Mouse (Mus musculus) forebrain, embryonic 15.5 days (tissue): Measurements from ENCODE around the gene Gna11. TPM values are rescaled to one million over a fixed set of nuclear protein-coding genes. Genes with fewer than 3 reads are reported as not detected.
A peak's percentile ranks its signal among the peaks of the same experiment; 100 is the strongest.

ENCODE experiments used
- ATAC-seq: fragments of 200-750 bp; cut with Nextera tagmentation; replicated peaks from 2 replicates; pipeline ENCODE4 v1.8.0; 2017; ENCODE audit warnings: mild to moderate bottlenecking, moderate TSS enrichment, moderate library complexity
- H3K27ac ChIP-seq: fragments of 300-500 bp; sonication (generic); replicated peaks from 2 replicates; pipeline ENCODE4 v1.5.1; 2015; ENCODE audit warnings: mild to moderate bottlenecking, inconsistent platforms
- H3K27me3 ChIP-seq: fragments of 300-500 bp; sonication (generic); 2 replicates; pipeline ENCODE4 v1.6.1; 2015; ENCODE audit warnings: inconsistent platforms
- H3K36me3 ChIP-seq: fragments of 300-500 bp; sonication (generic); 2 replicates; pipeline ENCODE4 v1.6.1; 2015; ENCODE audit warnings: mild to moderate bottlenecking, inconsistent platforms
- H3K4me1 ChIP-seq: fragments of 300-500 bp; sonication (generic); 2 replicates; pipeline ENCODE4 v1.6.1; 2015; ENCODE audit warnings: inconsistent platforms
- H3K4me2 ChIP-seq: fragments of 300-500 bp; sonication (generic); replicated peaks from 2 replicates; pipeline ENCODE4 v1.6.1; 2015; ENCODE audit warnings: mild to moderate bottlenecking, inconsistent platforms
- H3K4me3 ChIP-seq: fragments of 300-500 bp; sonication (generic); 2 replicates; pipeline ENCODE4 v1.5.1; 2015; ENCODE audit warnings: mild to moderate bottlenecking, inconsistent platforms
- H3K9ac ChIP-seq: fragments of 300-500 bp; sonication (generic); replicated peaks from 2 replicates; pipeline ENCODE4 v1.6.1; 2015; ENCODE audit warnings: mild to moderate bottlenecking, inconsistent platforms
- H3K9me3 ChIP-seq: fragments of 300-500 bp; sonication (generic); 2 replicates; pipeline ENCODE4 v1.6.1; 2016; ENCODE audit warnings: inconsistent platforms
- WGBS: fragments of 180-500 bp; shearing (Covaris S2); methylation state at CpG from one replicate; pipeline ENCODE4 v1.1.7; 2015; ENCODE audit warnings: mixed read lengths; 5-methylcytosine and 5-hydroxymethylcytosine counted together
- polyA plus RNA-seq: library from polyadenylated mRNA; unstranded; fragments of >200 nt; fragmentation: Nextera tagmentation; extraction: Ambion mirVana; gene quantifications from 2 replicates; pipeline ENCODE4 v1.2.1, GENCODE M21; 2015

Gene Gna11
- polyA plus RNA-seq, 1 experiment from 2014 or later, result 99.8 TPM

DNA sequence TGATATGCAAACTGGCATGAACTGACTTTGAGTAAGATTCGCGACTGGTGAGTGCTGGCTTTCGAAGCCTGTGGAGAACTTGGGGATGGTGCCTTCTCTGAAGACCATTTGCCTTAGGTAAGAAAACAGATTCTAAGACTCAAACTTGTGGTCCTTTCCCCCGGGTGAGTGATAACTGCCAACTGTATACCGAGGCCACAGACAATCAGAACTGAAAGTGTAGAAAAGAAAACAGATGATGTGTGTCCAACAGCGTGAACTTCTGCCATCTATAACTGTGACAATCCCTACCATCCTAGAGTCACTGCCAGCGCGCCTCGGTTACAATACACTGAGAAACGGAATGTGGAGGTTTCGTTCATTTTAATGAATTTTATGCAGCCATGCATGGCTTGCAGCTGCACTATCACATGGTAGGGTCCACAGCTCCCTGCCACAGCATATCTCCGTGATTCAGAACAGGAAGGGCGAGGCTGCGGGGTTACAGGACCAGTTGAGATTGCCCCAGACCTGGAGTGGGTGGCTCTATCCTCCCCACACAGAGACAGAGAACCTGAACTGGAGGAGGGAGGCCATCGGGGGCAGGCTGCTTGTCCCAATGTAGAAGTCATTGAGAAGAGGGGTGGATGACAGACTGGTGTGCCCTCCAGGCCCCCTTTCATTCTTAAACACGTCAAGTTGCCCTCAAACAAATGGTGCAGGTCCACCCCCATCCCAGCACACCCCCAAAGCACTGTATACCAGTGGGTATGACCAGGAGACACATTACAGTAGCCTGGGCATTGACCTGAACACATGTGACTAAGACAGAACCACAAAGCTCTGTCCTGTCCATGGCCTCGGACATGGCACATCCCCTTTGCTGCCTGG lies 47.4 kb downstream of the Gna11 start:
- Histone ChIP-seq H3K9me3 (no peaks in the 10 kb centered on the region), H3K9ac (no peak overlapping the region; the same call in 1 of the 2 replicates), H3K4me3 (peak overlapping the region; percentile 50), H3K4me2 (peak overlapping the region; percentile 46), H3K4me1 (peaks cover 31% of the 10 kb centered on the region), H3K36me3 (peaks cover 4% of the 10 kb centered on the region; the same call in 1 of the 2 replicates), H3K27ac (0 out of 2 replicates have a peak overlapping the region, but pooled peaks have one; percentile 21), H3K27me3 (no peaks in the 10 kb centered on the region)
- ATAC-seq, result no peak
- 86% methylated on average over 17 of the region's 17 CpGs for WGBS

DNA sequence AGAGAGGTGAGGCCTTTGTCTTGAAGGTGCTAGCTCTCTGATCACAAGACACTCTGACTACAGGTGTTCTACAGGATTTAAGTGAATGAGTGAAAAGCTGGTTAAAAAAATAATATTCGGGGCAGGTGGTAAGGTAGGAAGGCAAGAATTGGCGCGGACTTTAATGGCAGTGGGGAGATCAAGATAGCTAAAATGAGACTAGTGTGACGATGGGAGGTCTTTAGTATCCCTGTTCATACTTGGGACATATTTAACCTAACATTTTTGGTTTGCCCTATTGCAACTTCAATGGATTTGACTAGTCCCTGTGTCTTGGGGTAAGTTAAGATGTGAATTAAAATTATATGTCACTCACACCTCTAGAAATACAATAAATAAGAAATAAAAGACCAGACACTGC lies 48.0 kb downstream of the Gna11 start:
- Histone ChIP-seq H3K9me3 (no peaks in the 10 kb centered on the region), H3K27ac (peak overlapping the region; percentile 83), H3K27me3 (no peaks in the 10 kb centered on the region), H3K9ac (peak overlapping the region; percentile 60), H3K4me2 (peak overlapping the region; percentile 46), H3K36me3 (peaks cover 7% of the 10 kb centered on the region; the same call in 1 of the 2 replicates), H3K4me3 (peak overlapping the region; percentile 50), H3K4me1 (peaks cover 31% of the 10 kb centered on the region)
- WGBS, result 21% methylated on average over 4 of the region's 4 CpGs
- ATAC-seq, result 0 out of 2 replicates have a peak, but pooled peaks have one; percentile 0

DNA sequence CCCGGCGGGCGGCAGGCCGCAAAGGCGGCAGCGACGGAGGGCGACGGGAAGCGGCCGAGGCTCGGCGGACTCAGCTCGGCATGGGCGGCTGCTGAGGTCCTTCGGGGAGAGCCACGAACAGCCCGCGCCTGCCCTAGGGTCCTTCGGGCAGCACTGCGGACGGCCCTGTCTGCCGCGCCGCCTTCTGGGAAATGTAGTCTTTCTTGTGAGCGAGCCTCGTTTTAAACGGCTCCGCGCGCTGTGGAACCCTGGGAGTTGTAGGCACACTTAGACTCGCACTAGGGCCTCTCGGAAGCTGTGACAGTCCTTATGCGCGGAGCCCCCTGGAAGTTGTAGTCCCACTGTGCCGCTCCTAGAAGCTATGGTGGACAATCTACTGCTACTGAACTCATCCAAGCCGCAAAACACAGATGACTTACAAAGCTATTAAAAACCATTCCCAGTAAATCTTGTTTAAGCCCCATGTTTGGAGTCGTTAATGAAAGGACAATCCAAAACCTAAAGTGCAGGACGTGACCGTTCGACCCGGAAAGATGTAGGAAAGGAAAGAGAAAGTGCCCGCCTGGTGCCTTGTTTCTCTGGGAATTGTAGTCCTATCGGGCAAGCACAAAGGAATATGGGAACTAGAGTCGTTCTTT lies 48.6 kb downstream of the Gna11 start, which contains the start of gene Ncln:
Gene Ncln, minus strand, starts transcription at position 129 of the 638 bp plus-strand sequence.
- under 1% methylated on average over 45 of the region's 45 CpGs for WGBS
- peak within 1 kb of the TSS; percentile 60 for H3K9ac ChIP-seq

DNA sequence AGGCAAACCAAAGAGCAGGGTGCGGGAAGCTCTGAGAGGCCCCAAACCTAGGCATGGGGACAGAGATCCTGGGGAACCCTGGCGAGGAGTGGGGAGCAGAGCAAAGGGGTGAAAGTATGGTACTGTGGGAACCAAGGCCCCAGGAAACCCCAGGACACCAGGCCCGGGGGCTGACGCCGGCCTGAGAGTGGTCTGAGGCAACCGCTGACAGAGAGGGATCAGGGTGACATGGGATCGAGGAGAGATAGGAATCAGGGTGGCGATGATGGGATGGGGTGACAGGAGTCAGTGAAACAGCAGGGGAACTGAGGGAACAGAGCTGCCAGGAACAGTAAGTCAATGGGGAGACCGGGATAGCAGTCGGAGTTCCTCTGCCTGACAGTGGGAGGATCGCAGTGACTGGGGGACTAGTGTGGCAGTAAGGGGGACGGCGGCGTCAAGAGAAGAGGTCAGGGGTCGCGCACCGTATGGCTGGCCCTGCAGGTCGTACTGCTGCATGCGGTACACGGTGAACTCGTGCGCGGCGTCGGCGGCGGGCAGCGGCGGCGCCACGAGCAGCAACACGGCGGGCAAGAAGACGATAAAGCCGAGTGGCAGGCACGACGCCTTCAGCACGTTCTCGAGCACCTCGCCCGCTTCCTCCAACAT lies 49.2 kb downstream of the Gna11 start:
- WGBS, result 1% methylated on average over 41 of the region's 41 CpGs
- Histone ChIP-seq H3K9me3 (no peaks in the 10 kb centered on the region), H3K4me1 (peaks cover 31% of the 10 kb centered on the region), H3K36me3 (peaks cover 17% of the 10 kb centered on the region), H3K4me2 (peak overlapping the region; percentile 89), H3K27ac (peak overlapping the region; percentile 34), H3K9ac (peak overlapping the region; percentile 52), H3K27me3 (no peaks in the 10 kb centered on the region), H3K4me3 (peak overlapping the region; percentile 50)
- ATAC-seq, result peak; percentile 29

More for the DNA sequence above, 48.6 kb downstream of the Gna11 start, which contains the start of gene Ncln:
- peaks cover 31% of the 10 kb centered on the region for H3K4me1 ChIP-seq
- H3K9me3 ChIP-seq, result no peaks in the 10 kb centered on the region
- peaks cover 13% of the 10 kb centered on the region for H3K36me3 ChIP-seq
- H3K4me2 ChIP-seq, result peak within 1 kb of the TSS; percentile 89
- H3K27ac ChIP-seq, result peak within 1 kb of the TSS; percentile 83
- ATAC-seq, result peak; percentile 97
- no peaks in the 10 kb centered on the region for H3K27me3 ChIP-seq
- H3K4me3 ChIP-seq, result peak within 1 kb of the TSS; percentile 50

DNA sequence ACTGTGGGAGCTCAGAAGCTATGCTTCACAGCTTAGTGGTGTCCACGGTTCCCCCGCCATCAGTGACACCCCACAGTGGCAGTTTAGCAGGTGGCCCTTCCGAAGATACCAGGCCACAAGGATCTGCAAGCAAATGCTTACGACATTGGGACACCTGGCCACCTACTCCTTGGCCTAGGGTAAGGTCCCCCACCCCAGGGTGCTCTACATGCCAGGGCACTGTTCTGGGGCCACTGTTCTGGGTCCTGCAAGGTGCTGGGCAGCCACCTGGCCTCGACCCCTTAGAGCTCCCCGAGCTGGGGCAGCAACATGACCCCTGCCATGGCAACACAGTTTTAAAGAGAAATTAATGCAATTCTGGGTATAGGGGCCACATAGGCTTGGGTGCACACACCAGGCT lies 49.8 kb downstream of the Gna11 start:
- H3K4me3 ChIP-seq, result peak overlapping the region; percentile 50
- H3K9me3 ChIP-seq, result no peaks in the 10 kb centered on the region
- no peaks in the 10 kb centered on the region for H3K27me3 ChIP-seq
- peak overlapping the region; percentile 52 for H3K9ac ChIP-seq
- no peak overlapping the region for H3K27ac ChIP-seq
- peaks cover 31% of the 10 kb centered on the region for H3K4me1 ChIP-seq
- ATAC-seq, result no peak
- WGBS, result 75% methylated on average over 6 of the region's 6 CpGs
- H3K4me2 ChIP-seq, result peak overlapping the region; percentile 89
- H3K36me3 ChIP-seq, result peaks cover 21% of the 10 kb centered on the region

DNA sequence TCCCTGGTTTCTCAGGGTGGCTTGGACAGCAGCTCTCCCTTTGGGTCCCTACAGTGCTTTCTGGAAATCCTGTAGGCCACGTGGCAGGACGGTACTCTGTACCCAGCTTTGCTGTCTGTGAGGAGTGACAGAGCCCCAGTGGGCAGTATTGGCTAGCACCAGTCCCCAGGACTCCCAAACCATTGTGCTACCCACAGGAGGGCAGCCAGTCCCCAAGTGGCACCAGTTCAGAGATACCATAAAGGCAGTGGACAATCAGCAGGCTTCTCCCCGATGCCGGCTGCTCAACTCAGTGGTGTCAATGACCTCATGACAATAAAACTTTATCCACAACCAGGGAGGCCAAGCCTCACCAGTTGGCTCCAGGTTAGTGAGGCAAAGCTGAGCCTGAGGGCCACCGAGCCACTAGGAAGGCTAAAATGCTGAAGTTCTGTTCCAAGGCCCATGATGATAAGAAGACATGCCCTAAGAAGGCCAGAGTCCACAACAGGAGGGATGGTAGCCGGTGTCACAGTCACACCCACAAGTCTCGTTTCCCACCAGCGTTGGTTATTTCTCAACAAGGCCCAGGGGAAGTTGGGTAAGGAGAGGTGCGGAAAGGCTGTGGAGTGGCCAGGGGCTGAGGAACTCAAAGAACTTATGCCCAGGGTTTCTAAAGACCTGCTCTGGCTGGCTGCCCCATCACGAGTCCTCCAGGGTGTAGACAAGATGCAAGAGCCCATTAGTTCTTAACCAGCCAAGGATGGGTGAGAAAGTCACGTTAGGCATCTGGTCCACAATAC lies 50.5 kb downstream of the Gna11 start:
- peaks cover 28% of the 10 kb centered on the region for H3K36me3 ChIP-seq
- no peak for ATAC-seq
- peak overlapping the region; percentile 89 for H3K4me2 ChIP-seq
- H3K9me3 ChIP-seq, result no peaks in the 10 kb centered on the region
- peaks cover 31% of the 10 kb centered on the region for H3K4me1 ChIP-seq
- 88% methylated on average over 11 of the region's 11 CpGs for WGBS
- H3K27ac ChIP-seq, result no peak overlapping the region
- H3K9ac ChIP-seq, result no peak overlapping the region
- H3K27me3 ChIP-seq, result no peaks in the 10 kb centered on the region
- H3K4me3 ChIP-seq, result peak overlapping the region; percentile 50

DNA sequence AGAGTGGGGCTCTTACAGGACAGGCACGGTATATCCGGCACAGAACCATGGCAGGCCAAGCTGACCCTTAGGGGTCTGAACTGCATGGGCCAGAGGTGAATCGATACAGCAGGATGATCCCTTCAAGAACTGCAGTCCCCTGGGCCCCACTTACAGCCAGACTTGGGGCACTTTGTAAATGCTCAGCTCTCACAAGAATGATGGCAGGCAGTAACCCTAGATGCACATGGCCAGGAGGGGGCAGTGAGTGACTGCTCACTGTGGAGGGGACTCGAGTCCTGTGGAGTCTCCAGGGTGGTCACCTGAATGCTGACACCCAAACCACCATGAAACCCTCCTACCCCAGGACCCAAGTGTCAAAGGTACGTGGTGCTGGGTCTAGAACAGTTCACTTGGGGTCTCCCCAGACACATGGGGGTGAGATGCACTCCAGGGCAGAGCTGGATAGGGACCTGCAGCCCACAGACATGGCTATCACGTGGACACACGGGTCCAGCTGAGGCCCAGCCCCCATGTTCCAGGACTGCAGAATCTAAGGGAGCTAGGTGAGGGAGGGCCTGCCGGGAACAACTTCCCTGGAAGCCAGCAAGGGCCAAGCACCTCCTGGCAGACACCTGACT lies 51.3 kb downstream of the Gna11 start:
- WGBS, result 85% methylated on average over 8 of the region's 8 CpGs
- Histone ChIP-seq H3K27ac (no peak overlapping the region), H3K4me2 (no peak overlapping the region), H3K4me3 (no peak overlapping the region), H3K4me1 (peaks cover 31% of the 10 kb centered on the region), H3K9me3 (no peaks in the 10 kb centered on the region), H3K36me3 (peaks cover 36% of the 10 kb centered on the region), H3K27me3 (no peaks in the 10 kb centered on the region), H3K9ac (no peak overlapping the region)
- no peak for ATAC-seq

DNA sequence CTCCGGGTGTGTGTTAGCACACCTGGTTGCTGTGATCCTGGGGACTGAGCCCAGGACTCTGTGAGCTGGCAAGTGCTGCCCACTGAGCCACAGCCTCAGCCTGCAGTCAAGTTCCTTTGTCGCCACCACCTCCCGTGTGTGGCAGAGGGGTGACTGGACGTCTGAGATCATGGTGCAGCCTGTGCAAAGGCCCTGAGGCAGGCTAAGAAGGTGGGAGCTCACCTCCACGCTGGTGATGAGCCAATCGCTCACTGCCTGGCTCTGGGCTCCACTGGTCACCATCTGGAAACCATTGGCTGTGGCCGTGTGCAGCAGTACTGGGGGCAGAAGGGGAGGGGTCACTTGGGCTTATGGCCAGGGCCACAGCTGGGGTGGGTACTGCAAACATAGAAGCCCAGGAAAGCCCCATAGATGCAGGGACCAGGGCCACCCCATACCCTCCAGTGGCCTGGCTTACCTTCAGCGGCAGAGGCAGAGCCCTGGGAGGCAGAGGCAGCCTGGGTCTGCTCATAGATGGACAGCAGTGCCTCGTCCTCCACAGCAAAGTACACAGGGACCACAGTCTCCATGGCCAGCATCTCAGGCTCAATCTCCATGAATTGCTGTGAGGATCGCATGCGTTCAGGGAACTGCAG lies 52.3 kb downstream of the Gna11 start:
- Histone ChIP-seq H3K27me3 (no peaks in the 10 kb centered on the region), H3K9ac (no peak overlapping the region), H3K4me2 (no peak overlapping the region), H3K9me3 (no peaks in the 10 kb centered on the region), H3K4me3 (no peak overlapping the region), H3K4me1 (peaks cover 30% of the 10 kb centered on the region), H3K27ac (no peak overlapping the region), H3K36me3 (peaks cover 45% of the 10 kb centered on the region)
- ATAC-seq, result no peak
- 94% methylated on average over 11 of the region's 11 CpGs for WGBS

DNA sequence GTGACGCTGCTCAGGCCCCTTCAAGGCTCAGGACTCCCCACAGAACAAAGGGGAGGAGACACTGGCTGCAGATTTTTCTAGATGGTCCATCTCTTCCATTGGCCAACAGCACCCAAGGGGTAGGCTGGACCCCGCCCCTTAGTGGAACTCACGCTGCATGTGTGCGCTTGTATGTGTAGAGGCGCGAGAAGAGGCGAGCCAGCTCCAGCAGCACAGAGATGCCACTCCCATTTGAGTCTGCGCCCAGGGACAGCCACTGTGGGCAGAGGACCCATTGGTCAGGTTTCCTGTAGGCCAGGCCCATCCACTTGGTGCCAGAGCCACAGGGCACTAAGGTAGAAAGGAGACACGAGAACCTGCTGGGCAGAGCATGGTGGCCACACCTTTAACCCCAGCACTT lies 54.0 kb downstream of the Gna11 start:
- Histone ChIP-seq H3K9me3 (no peaks in the 10 kb centered on the region), H3K9ac (no peak overlapping the region), H3K4me1 (peaks cover 20% of the 10 kb centered on the region), H3K27ac (no peak overlapping the region), H3K4me3 (no peak overlapping the region), H3K36me3 (peaks cover 58% of the 10 kb centered on the region), H3K4me2 (no peak overlapping the region), H3K27me3 (no peaks in the 10 kb centered on the region)
- whole genome bisulfite sequencing, result 93% methylated on average over 9 of the region's 9 CpGs
- ATAC-seq, result no peak

DNA sequence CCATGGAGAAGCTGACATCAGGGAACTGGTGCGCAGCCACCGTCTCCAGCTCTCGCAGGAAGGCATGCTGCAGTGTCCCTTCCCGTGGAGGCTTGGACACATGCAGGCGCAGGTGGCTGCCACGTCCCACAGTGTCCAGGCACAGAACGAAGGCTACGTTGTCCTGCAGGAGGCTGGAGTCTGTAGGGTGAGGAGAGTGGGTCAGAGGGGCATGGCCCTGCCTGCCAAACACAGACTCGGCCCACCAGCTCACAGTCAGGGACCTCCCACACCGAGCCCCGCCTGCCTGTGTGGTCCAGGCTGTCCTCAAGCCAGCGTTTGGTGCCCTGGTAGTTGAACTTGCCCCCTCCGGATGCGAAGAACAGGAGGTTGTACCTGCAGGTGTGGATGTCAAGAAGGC lies 55.0 kb downstream of the Gna11 start:
- 84% methylated on average over 14 of the region's 14 CpGs for WGBS
- no peak overlapping the region for H3K9ac ChIP-seq
- no peaks in the 10 kb centered on the region for H3K9me3 ChIP-seq
- H3K27ac ChIP-seq, result no peak overlapping the region
- H3K27me3 ChIP-seq, result no peaks in the 10 kb centered on the region
- H3K36me3 ChIP-seq, result peaks cover 58% of the 10 kb centered on the region
- H3K4me2 ChIP-seq, result no peak overlapping the region
- no peak overlapping the region for H3K4me3 ChIP-seq
- no peak for ATAC-seq
- peaks cover 13% of the 10 kb centered on the region for H3K4me1 ChIP-seq

DNA sequence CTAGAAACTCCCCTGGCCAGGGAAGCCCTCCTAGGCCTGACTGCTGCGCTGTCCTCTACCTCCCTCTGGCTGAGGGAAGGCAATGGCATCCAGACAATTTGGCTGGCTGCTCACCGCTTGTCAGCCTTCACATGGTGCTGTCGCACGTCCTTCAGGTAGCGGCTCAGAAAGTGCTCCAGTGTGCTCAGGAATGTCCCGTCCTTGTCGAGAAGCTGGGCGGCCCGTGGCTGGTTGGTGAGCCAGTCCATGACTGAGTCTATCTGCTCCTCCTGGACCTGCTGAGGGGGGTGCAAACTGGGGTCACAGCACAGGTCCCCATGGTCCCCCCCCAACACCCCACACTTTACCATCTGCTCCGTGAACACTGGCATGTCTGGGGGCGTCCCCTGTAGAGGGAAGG lies 56.9 kb downstream of the Gna11 start:
- Histone ChIP-seq H3K4me1 (peaks cover 8% of the 10 kb centered on the region), H3K4me3 (no peak overlapping the region), H3K9me3 (no peaks in the 10 kb centered on the region), H3K27me3 (no peaks in the 10 kb centered on the region), H3K36me3 (peaks cover 58% of the 10 kb centered on the region), H3K9ac (no peak overlapping the region), H3K27ac (no peak overlapping the region), H3K4me2 (no peak overlapping the region)
- WGBS, result 88% methylated on average over 11 of the region's 11 CpGs
- ATAC-seq, result no peak
